Mouse (Mus musculus) hindbrain, embryonic 10.5 days (tissue): Measurements from ENCODE around the gene Keap1. TPM values are rescaled to one million over a fixed set of nuclear protein-coding genes. Genes with fewer than 3 reads are reported as not detected.
"Not testable (repeated sequence)": the region's sequence is repeated elsewhere in the genome, so short reads cannot be mapped to it uniquely, and the experiment has no call there.

Source experiments
- DNase-seq: peaks from one replicate; pipeline ENCODE4 v3.0.0-alpha.2; 2017; ENCODE audit warnings: low spot score
- H3K27ac ChIP-seq: fragments of 300-500 bp; sonication (generic); 2 replicates; pipeline ENCODE4 v1.5.1; 2016; ENCODE audit warnings: mild to moderate bottlenecking, moderate library complexity
- H3K27me3 ChIP-seq: fragments of 300-500 bp; sonication (generic); 2 replicates; pipeline ENCODE4 v1.6.1; 2016; ENCODE audit warnings: mild to moderate bottlenecking; ENCODE audit not compliant: poor library complexity, insufficient read depth, severe bottlenecking
- H3K36me3 ChIP-seq: fragments of 300-500 bp; sonication (generic); 2 replicates; pipeline ENCODE4 v1.6.1; 2016; ENCODE audit warnings: mild to moderate bottlenecking, moderate library complexity
- H3K4me1 ChIP-seq: fragments of 300-500 bp; sonication (generic); replicated peaks from 2 replicates; pipeline ENCODE4 v1.6.1; 2016; ENCODE audit warnings: mild to moderate bottlenecking
- H3K4me3 ChIP-seq: fragments of 300-500 bp; sonication (generic); 2 replicates; pipeline ENCODE4 v1.5.1; 2016; ENCODE audit warnings: mild to moderate bottlenecking, moderate library complexity
- H3K9me3 ChIP-seq: fragments of 300-500 bp; sonication (generic); 2 replicates; pipeline ENCODE4 v1.6.1; 2016; ENCODE audit warnings: mild to moderate bottlenecking, moderate library complexity
- WGBS: fragments of 180-500 bp; shearing (Covaris S2); methylation state at CpG from one replicate; pipeline ENCODE4 v1.1.7; 2016; 5-methylcytosine and 5-hydroxymethylcytosine counted together
- polyA plus RNA-seq: library from polyadenylated mRNA; unstranded; fragments of >200 nt; fragmentation: Nextera tagmentation; extraction: Ambion mirVana; gene quantifications from 2 replicates; pipeline ENCODE4 v1.2.1, GENCODE M21; 2016

The Keap1 gene
- polyA plus RNA-seq, 1 experiment from 2014 or later: 50.0 TPM

- no peaks in the 10 kb centered on the region for H3K9me3 ChIP-seq
- peaks cover 39% of the 10 kb centered on the region for H3K4me1 ChIP-seq
- DNase-seq: no peak
- 29% methylated on average over 19 of the region's 19 CpGs for WGBS
- H3K27ac ChIP-seq: peak overlapping the region; percentile 79
- no peaks in the 10 kb centered on the region for H3K36me3 ChIP-seq
- H3K4me3 ChIP-seq: peak overlapping the region; percentile 45
- H3K27me3 ChIP-seq: peaks cover 7% of the 10 kb centered on the region; the same call in 1 of the 2 replicates
These were observed 42.4 kb downstream of the Keap1 start for GRCm38 (mm10) chr9:21196521-21197433.

- not testable (repeated sequence) for H3K27ac ChIP-seq, H3K27me3 ChIP-seq, H3K36me3 ChIP-seq, H3K9me3 ChIP-seq, H3K4me3 ChIP-seq, DNase-seq
- 58% methylated on average over 7 of the region's 7 CpGs for WGBS
- peaks cover 39% of the 10 kb centered on the region for H3K4me1 ChIP-seq
These were observed 43.2 kb downstream of the Keap1 start for GRCm38 (mm10) chr9:21195736-21196505.

GRCm38 (mm10) chr9:21194787-21195493, 44.2 kb downstream of the Keap1 start:
- Histone ChIP-seq H3K27me3 (peaks cover 7% of the 10 kb centered on the region; the same call in 1 of the 2 replicates), H3K9me3 (no peaks in the 10 kb centered on the region), H3K4me3 (no peak overlapping the region), H3K36me3 (no peaks in the 10 kb centered on the region), H3K27ac (no peak overlapping the region), H3K4me1 (peaks cover 39% of the 10 kb centered on the region)
- no peak for DNase-seq
- 82% methylated on average over 4 of the region's 4 CpGs for WGBS

GRCm38 (mm10) chr9:21193786-21194185, 45.4 kb downstream of the Keap1 start:
- Histone ChIP-seq H3K4me1 (peaks cover 38% of the 10 kb centered on the region), H3K9me3 (no peaks in the 10 kb centered on the region), H3K27me3 (peaks cover 7% of the 10 kb centered on the region; the same call in 1 of the 2 replicates), H3K4me3 (no peak overlapping the region), H3K36me3 (no peaks in the 10 kb centered on the region), H3K27ac (no peak overlapping the region)
- WGBS: 90% methylated on average over 3 of the region's 3 CpGs
- no peak for DNase-seq

- H3K27me3 ChIP-seq: peaks cover 13% of the 10 kb centered on the region
- H3K9me3 ChIP-seq: no peaks in the 10 kb centered on the region
- no peak overlapping the region for H3K4me3 ChIP-seq
- no peak for DNase-seq
- 77% methylated on average over 3 of the region's 3 CpGs for WGBS
- H3K27ac ChIP-seq: no peak overlapping the region
- H3K4me1 ChIP-seq: peaks cover 11% of the 10 kb centered on the region
- no peaks in the 10 kb centered on the region for H3K36me3 ChIP-seq
These were observed 48.5 kb downstream of the Keap1 start for GRCm38 (mm10) chr9:21190670-21191069.

GRCm38 (mm10) chr9:21189905-21190304, 49.3 kb downstream of the Keap1 start:
- WGBS: 49% methylated on average over 7 of the region's 7 CpGs
- no peak overlapping the region for H3K4me3 ChIP-seq
- DNase-seq: no peak
- peaks cover 5% of the 10 kb centered on the region; the same call in 1 of the 2 replicates for H3K4me1 ChIP-seq
- no peaks in the 10 kb centered on the region for H3K36me3 ChIP-seq
- H3K27me3 ChIP-seq: peaks cover 21% of the 10 kb centered on the region
- no peak overlapping the region for H3K27ac ChIP-seq
- H3K9me3 ChIP-seq: no peaks in the 10 kb centered on the region

- Histone ChIP-seq H3K4me1 (peaks cover 25% of the 10 kb centered on the region), H3K27ac (no peak overlapping the region), H3K27me3 (peaks cover 65% of the 10 kb centered on the region), H3K9me3 (no peaks in the 10 kb centered on the region), H3K36me3 (no peaks in the 10 kb centered on the region), H3K4me3 (no peak overlapping the region)
- 92% methylated on average over 5 of the region's 5 CpGs for WGBS
- DNase-seq: no peak
These were observed 53.7 kb downstream of the Keap1 start for GRCm38 (mm10) chr9:21185436-21185835.

- Histone ChIP-seq H3K4me1 (peaks cover 25% of the 10 kb centered on the region), H3K9me3 (no peaks in the 10 kb centered on the region), H3K27me3 (peaks cover 72% of the 10 kb centered on the region), H3K4me3 (no peak overlapping the region), H3K27ac (no peak overlapping the region), H3K36me3 (no peaks in the 10 kb centered on the region)
- 52% methylated on average over 2 of the region's 2 CpGs for WGBS
- DNase-seq: no peak
These were observed 54.4 kb downstream of the Keap1 start for GRCm38 (mm10) chr9:21184733-21185132.

GRCm38 (mm10) chr9:21183905-21184413, 55.2 kb downstream of the Keap1 start:
- peaks cover 75% of the 10 kb centered on the region for H3K27me3 ChIP-seq
- H3K4me3 ChIP-seq: peak overlapping the region; percentile 36
- 8% methylated on average over 34 of the region's 34 CpGs for WGBS

GRCm38 (mm10) chr9:21183421-21183820, 55.7 kb downstream of the Keap1 start:
- DNase-seq: no peak
- H3K27ac ChIP-seq: no peak overlapping the region
- peaks cover 25% of the 10 kb centered on the region for H3K4me1 ChIP-seq
- H3K27me3 ChIP-seq: peaks cover 75% of the 10 kb centered on the region
- H3K9me3 ChIP-seq: no peaks in the 10 kb centered on the region
- no peaks in the 10 kb centered on the region for H3K36me3 ChIP-seq
- no peak overlapping the region for H3K4me3 ChIP-seq
- 77% methylated on average over 6 of the region's 6 CpGs for WGBS

More at GRCm38 (mm10) chr9:21183905-21184413, 55.2 kb downstream of the Keap1 start:
- Histone ChIP-seq H3K36me3 (no peaks in the 10 kb centered on the region), H3K27ac (0 out of 2 replicates have a peak overlapping the region, but pooled peaks have one; percentile 25), H3K4me1 (peaks cover 25% of the 10 kb centered on the region), H3K9me3 (no peaks in the 10 kb centered on the region)
- no peak for DNase-seq

GRCm38 (mm10) chr9:21181421-21182220, 57.5 kb downstream of the Keap1 start:
- WGBS: 6% methylated on average over 48 of the region's 48 CpGs
- DNase-seq: peak; percentile 45
- no peaks in the 10 kb centered on the region for H3K36me3 ChIP-seq
- peaks cover 22% of the 10 kb centered on the region for H3K4me1 ChIP-seq
- peak overlapping the region; percentile 43 for H3K4me3 ChIP-seq
- H3K27ac ChIP-seq: peak overlapping the region; percentile 75
- peaks cover 70% of the 10 kb centered on the region for H3K27me3 ChIP-seq
- H3K9me3 ChIP-seq: no peaks in the 10 kb centered on the region
